Mouse (Mus musculus): ENCODE measurements around the gene Rap2a.

Rap2a gene

DNA sequence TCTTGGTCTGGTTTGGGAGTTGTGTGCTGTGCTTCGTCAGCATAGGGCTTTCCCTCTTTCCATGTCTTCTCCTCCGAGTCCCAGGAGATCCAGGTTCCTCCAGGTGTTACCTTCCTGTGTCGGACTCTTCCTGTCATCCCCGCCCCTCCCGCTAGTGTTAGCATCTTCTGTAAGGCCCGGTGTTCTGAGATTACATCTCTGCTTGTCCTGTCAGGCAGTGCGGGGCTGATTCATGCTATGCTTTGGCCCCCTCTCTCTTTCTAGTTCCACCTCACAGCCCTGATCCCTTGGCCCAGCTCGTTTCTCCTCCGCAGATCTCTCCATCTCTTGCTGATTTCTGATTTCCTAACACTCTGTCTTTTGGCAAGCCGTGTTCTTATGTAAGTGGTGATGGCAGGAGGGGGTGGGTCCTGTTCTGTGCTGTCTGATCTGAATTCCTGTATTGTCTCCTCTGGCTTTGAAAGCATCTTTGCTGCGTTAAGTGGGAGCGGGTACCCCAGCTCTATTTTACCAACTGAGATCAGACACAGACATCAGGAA, 21.8 kb downstream of the Rap2a start:
- peak; percentile 58 for DNase-seq

GRCm38 (mm10) chr14:120500791-120501190, 22.5 kb downstream of the Rap2a start:
- DNase-seq: no peak

DNA sequence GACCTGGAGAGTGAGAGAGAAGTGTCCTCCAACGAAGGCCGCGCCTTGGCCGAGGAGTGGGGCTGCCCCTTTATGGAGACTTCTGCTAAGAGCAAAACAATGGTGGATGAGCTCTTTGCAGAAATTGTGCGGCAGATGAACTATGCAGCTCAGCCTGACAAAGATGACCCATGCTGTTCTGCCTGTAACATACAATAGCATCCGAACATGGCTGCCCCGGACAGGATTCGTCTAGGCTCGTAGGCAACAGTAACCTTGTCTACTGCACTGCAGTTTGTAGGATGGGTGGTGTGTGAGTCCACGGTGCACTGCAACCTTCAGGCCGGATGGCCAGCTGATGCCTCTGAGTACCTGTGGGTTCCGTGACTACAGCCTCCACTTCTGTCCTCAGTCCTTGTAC, 25.4 kb downstream of the Rap2a start:
- no peak for DNase-seq

GRCm38 (mm10) chr14:120504423-120504822, 26.2 kb downstream of the Rap2a start:
- DNase-seq: peak; percentile 33

GRCm38 (mm10) chr14:120504928-120505461, 26.8 kb downstream of the Rap2a start:
- no peak for DNase-seq

GRCm38 (mm10) chr14:120505918-120506317, 27.7 kb downstream of the Rap2a start:
- no peak for DNase-seq

DNA sequence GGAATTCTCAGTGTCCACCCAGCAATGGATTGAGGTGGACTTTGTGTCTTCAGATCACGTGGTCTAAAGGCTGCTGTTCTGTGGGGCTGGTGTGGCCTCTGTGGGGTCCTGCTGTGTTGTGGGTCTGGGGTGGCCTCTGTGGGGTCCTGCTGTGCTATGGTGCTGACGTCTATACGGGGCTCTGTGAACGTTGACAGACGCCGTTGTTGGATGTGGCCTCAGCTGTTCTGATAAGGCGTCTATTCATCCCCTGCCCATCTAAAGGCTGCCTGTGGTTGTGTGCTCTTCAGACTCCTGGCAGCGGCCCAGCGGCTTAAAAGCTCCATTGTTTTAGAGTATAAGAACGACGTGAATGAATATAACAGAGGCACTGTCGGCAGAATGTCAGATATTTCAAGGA, 29.3 kb downstream of the Rap2a start:
- DNase-seq: no peak

DNA sequence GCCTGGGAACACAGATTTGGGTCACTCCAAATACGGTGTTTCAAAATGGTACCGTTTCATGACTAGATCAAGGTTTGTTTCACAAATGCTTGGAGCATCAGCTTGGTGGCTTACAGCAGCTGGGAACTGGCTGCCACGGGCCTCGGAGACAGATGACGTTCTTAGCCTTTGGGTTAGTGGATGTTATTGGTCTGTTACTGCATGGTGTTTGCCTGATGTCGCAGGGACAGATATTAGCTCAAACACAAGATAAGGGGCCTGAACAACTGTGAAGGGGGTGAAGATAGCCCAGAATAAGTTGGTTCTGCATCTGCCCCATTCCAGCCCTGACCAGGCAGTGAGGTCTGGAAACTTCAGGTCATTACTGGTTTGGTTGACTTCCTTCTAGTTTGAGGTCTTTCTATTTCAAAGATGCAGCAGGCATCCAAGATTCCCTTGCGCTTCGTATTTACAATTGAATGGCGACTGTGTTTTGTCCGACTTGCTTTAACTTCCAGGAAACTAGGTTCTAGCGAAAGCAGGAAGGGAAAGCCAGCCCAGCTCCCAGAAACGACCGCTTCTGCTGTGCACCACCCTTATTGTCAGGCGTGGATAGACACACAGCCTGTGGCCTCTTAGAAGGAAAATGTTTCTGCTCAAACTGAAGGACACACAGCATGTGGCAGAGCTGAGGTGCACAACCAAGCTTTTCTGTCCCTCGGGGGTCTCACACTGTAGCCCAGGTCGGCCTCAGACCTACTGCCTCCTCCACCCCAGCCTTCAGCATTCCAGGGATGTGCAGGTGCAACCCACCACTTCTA, 30.5 kb downstream of the Rap2a start:
- DNase-seq: no peak

- no peak for DNase-seq
These were observed 31.1 kb downstream of the Rap2a start for GRCm38 (mm10) chr14:120509366-120509640.

DNA sequence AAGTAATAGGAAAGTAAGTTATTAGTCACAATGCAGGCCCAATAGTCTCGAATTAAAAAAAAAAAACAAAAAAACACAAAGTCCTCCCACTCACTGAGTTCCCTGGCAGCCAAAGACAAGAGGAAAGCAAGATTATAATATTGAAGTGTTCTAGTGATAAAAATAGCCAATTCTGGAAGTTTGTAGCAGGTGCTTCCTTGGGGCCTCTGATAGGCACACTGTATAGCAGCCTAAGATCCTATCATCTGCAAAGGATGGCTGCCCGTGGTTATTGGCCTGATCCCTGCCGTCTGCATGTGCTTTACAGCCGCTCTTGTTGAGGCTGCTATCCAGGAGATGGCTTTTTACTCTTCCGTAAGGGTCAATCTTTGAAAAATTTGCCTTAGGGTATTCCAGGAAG, 33.6 kb downstream of the Rap2a start:
- no peak for DNase-seq

DNA sequence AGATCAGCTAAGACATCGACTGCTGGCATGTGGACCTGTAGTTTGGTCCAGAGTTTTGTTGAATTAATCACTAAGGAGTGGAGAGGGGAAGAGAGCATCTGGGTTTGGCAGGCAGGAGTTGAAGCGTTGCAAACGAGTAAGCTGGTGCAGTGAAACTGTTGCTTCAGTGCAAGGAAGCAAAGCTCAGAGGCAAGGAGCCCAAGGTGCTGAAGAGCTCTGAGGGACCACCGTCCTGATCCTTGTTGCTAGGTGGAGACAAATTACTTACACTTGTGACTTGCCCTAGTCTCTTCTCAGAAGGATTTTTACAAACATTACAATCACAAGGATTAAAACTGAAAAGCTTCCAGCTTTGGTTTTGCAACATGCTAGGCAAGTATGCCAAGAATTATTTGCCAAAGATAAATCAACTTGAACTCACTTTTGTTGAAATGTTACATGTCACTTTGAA, 36.6 kb downstream of the Rap2a start:
- DNase-seq: no peak

GRCm38 (mm10) chr14:120515376-120515775, 37.1 kb downstream of the Rap2a start:
- no peak for DNase-seq

GRCm38 (mm10) chr14:120518706-120519105, 40.5 kb downstream of the Rap2a start:
- DNase-seq: no peak

- no peak for DNase-seq
These were observed 41.7 kb downstream of the Rap2a start for GRCm38 (mm10) chr14:120519921-120520320.

DNA sequence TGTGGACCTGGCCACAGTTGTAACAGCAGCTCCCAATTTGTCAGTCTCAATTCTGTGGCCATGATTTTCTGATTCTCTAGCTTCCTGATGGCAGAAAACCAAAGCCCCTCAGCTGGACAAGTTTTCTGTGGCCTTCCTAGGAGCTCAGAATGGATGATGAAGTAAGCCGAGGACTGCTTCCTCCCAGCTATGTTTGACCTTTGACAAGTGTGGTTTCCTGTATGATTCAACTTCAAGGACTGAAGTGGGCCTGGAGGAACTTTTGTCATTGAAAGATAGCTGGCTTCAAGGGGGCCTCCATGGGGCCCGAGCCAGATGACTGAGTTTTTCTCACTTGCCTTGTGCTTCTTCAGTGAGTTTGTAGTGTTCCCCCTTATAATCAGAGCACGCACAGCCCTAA, 42.6 kb downstream of the Rap2a start:
- no peak for DNase-seq

DNA sequence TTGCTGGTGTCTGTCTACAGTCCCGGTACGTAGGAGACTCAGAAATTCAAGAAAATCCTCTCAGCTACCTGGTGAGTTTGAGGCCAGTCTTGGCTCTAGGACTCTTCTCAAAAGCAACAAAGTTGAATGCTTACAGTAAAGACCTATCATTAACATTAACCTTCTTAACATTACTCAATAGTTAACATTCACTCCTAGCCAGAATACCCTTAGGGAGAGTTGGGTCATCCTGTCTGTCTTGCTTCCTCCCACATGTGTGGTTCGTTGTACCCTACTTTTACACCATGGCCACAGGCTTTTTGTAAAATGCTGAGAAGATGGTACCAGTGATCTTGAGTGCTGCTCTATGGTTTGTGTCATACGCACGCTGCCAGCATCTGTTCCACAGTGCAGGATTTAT, 45.1 kb downstream of the Rap2a start:
- DNase-seq: no peak

GRCm38 (mm10) chr14:120525644-120526043, 47.4 kb downstream of the Rap2a start:
- no peak for DNase-seq

- no peak for DNase-seq
These were observed 55.1 kb downstream of the Rap2a start for GRCm38 (mm10) chr14:120533301-120533700.

DNA sequence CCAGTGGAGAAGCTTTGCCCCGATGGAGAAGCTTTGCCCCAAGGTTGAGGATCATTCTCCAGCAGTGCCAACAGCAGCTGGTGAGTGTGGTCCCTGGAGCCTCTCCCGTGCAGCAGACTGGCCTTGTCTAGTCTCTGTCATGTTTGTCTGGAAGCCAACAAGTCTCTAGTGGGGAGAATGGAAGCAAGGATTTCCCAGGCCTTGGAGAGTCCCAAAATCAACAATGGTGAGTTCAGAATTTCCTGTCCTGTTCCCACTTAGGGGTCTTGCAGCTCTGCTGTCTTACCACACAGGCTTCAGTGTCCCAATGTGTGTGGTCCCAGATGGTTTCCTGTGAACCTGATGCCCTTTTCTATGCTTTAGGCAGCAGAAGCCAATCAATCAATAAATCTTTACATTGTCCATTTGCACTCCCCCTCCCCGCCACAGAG, 56.6 kb downstream of the Rap2a start:
- DNase-seq: no peak

GRCm38 (mm10) chr14:120535446-120535845, 57.2 kb downstream of the Rap2a start:
- no peak for DNase-seq

GRCm38 (mm10) chr14:120535924-120536323, 57.7 kb downstream of the Rap2a start:
- DNase-seq: peak; percentile 14

- DNase-seq: no peak
These were observed 60.9 kb downstream of the Rap2a start for GRCm38 (mm10) chr14:120539128-120539527.

DNA sequence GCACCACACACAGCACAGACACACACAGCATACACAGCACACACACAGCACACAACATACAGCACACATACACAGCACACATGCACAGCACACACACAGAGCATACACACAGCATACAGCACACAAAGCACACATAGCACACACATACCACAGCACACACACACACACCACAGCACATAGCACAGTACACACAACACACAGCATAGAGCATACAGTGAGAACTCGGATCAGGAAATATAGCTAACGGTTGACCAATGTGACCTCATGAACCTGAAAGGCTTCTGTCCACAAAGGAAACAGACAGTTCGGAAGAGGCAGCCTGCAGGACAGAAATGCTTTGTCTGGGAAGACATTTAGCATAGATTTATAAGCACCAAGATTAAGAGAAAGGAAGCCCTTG, 61.4 kb downstream of the Rap2a start:
- no peak for DNase-seq

- DNase-seq: no peak
These were observed 64.2 kb downstream of the Rap2a start for GRCm38 (mm10) chr14:120542445-120542844.

GRCm38 (mm10) chr14:120542976-120543375, 64.7 kb downstream of the Rap2a start:
- no peak for DNase-seq

Data from right cerebral cortex, adult 18-20 months (tissue).